Mouse (Mus musculus) forebrain, embryonic 14.5 days (tissue): ENCODE measurements at regions not wholly inside any gene's neighbourhood (a gene's known extent, or its start where the extent isn't known, plus 50 kb on each side); places are given as distances from the start of the nearest gene placed in this dataset.

Source experiments
- ATAC-seq: fragments of 200-750 bp; cut with Nextera tagmentation; 2 replicates; pipeline ENCODE4 v1.8.0; 2017; ENCODE audit warnings: mild to moderate bottlenecking, moderate library complexity
- DNase-seq: peaks from one replicate; pipeline ENCODE4 v3.0.0-alpha.2; 2015; ENCODE audit warnings: low spot score
- H3K27ac ChIP-seq: fragments of 300-500 bp; sonication (generic); 2 replicates; pipeline ENCODE4 v1.5.1; 2014; ENCODE audit warnings: low read depth, mild to moderate bottlenecking, control low read depth, low read length, moderate library complexity
- H3K27me3 ChIP-seq: fragments of 300-500 bp; sonication (generic); replicated peaks from 2 replicates; pipeline ENCODE4 v1.6.1; 2014; ENCODE audit warnings: low read length, control low read depth, mixed read lengths; ENCODE audit not compliant: control insufficient read depth, insufficient read depth
- H3K36me3 ChIP-seq: fragments of 300-500 bp; sonication (generic); 2 replicates; pipeline ENCODE4 v1.6.1; 2014; ENCODE audit warnings: low read length, control low read depth; ENCODE audit not compliant: control insufficient read depth, insufficient read depth
- H3K4me1 ChIP-seq: fragments of 300-500 bp; sonication (generic); 2 replicates; pipeline ENCODE4 v1.6.1; 2014; ENCODE audit warnings: antibody characterized with exemption, low read length, control low read depth; ENCODE audit not compliant: control insufficient read depth, insufficient read depth
- H3K4me2 ChIP-seq: fragments of 300-500 bp; sonication (generic); 2 replicates; pipeline ENCODE4 v1.6.1; 2014; ENCODE audit warnings: mild to moderate bottlenecking, control low read depth, low read length
- H3K4me3 ChIP-seq: fragments of 300-500 bp; sonication (generic); 2 replicates; pipeline ENCODE4 v1.5.1; 2014; ENCODE audit warnings: low read depth, low read length, control low read depth
- H3K9ac ChIP-seq: fragments of 300-500 bp; sonication (generic); 2 replicates; pipeline ENCODE4 v1.6.1; 2014; ENCODE audit warnings: mild to moderate bottlenecking, low read length, control low read depth, moderate library complexity
- H3K9me3 ChIP-seq: fragments of 300-500 bp; sonication (generic); replicated peaks from 2 replicates; pipeline ENCODE4 v1.6.1; 2016; ENCODE audit warnings: low read length, control low read depth, mixed read lengths; ENCODE audit not compliant: control insufficient read depth
- WGBS: fragments of 180-500 bp; shearing (Covaris S2); extraction: QIAGEN DNeasy Blood & Tissue Kit; methylation state at CpG from one replicate; pipeline ENCODE4 v1.1.7; 2014; 5-methylcytosine and 5-hydroxymethylcytosine counted together

- Histone ChIP-seq H3K27ac (no peak overlapping the region), H3K36me3 (no peaks in the 10 kb centered on the region), H3K9ac (no peak overlapping the region), H3K9me3 (no peaks in the 10 kb centered on the region), H3K27me3 (no peaks in the 10 kb centered on the region), H3K4me3 (no peak overlapping the region), H3K4me1 (0 out of 2 replicates have a peak, but pooled peaks cover 9% of the 10 kb centered on the region), H3K4me2 (no peak overlapping the region)
- 88% methylated on average over 7 of the region's 7 CpGs for WGBS
- no peak for DNase-seq
- ATAC-seq: no peak
Observed at GRCm38 (mm10) chr4:124215077-124215476, 297.3 kb upstream of the 4930535I16Rik start.

- H3K27me3 ChIP-seq: no peaks in the 10 kb centered on the region
- H3K4me2 ChIP-seq: no peak overlapping the region
- H3K9me3 ChIP-seq: no peaks in the 10 kb centered on the region
- no peak for ATAC-seq
- DNase-seq: peak; percentile 60
- no peak overlapping the region for H3K9ac ChIP-seq
- no peaks in the 10 kb centered on the region for H3K36me3 ChIP-seq
- H3K4me1 ChIP-seq: no peaks in the 10 kb centered on the region
- H3K27ac ChIP-seq: no peak overlapping the region
- WGBS: 78% methylated on average over 9 of the region's 9 CpGs
- H3K4me3 ChIP-seq: no peak overlapping the region
Observed at GRCm38 (mm10) chr4:124210103-124210502, 292.3 kb upstream of the 4930535I16Rik start.

GRCm38 (mm10) chr4:124206480-124206879 is 288.7 kb upstream of the 4930535I16Rik start:
- 86% methylated on average over 16 of the region's 16 CpGs for WGBS

GRCm38 (mm10) chr4:124203736-124204135 is 285.9 kb upstream of the 4930535I16Rik start:
- Histone ChIP-seq H3K9me3 (no peaks in the 10 kb centered on the region), H3K9ac (no peak overlapping the region), H3K4me3 (no peak overlapping the region), H3K4me1 (peaks cover 6% of the 10 kb centered on the region; the same call in 1 of the 2 replicates), H3K36me3 (no peaks in the 10 kb centered on the region), H3K4me2 (no peak overlapping the region), H3K27ac (no peak overlapping the region), H3K27me3 (no peaks in the 10 kb centered on the region)
- no peak for DNase-seq
- ATAC-seq: no peak
- 84% methylated on average over 2 of the region's 2 CpGs for WGBS

More at GRCm38 (mm10) chr4:124206480-124206879, 288.7 kb upstream of the 4930535I16Rik start:
- no peaks in the 10 kb centered on the region for H3K4me1 ChIP-seq
- no peak overlapping the region for H3K4me3 ChIP-seq
- no peaks in the 10 kb centered on the region for H3K27me3 ChIP-seq
- no peak overlapping the region for H3K9ac ChIP-seq
- no peaks in the 10 kb centered on the region for H3K36me3 ChIP-seq
- no peaks in the 10 kb centered on the region for H3K9me3 ChIP-seq
- H3K4me2 ChIP-seq: no peak overlapping the region
- no peak overlapping the region for H3K27ac ChIP-seq
- ATAC-seq: no peak
- no peak for DNase-seq

GRCm38 (mm10) chr4:124199884-124200844 is 282.3 kb upstream of the 4930535I16Rik start:
- DNase-seq (no peak), ATAC-seq (peak; percentile 52)
- Histone ChIP-seq H3K9ac (no peak overlapping the region), H3K4me2 (no peak overlapping the region), H3K9me3 (no peaks in the 10 kb centered on the region), H3K27ac (no peak overlapping the region), H3K27me3 (no peaks in the 10 kb centered on the region), H3K4me1 (peaks cover 6% of the 10 kb centered on the region; the same call in 1 of the 2 replicates), H3K4me3 (no peak overlapping the region), H3K36me3 (no peaks in the 10 kb centered on the region)
- 6% methylated on average over 14 of the region's 14 CpGs for WGBS

DNA sequence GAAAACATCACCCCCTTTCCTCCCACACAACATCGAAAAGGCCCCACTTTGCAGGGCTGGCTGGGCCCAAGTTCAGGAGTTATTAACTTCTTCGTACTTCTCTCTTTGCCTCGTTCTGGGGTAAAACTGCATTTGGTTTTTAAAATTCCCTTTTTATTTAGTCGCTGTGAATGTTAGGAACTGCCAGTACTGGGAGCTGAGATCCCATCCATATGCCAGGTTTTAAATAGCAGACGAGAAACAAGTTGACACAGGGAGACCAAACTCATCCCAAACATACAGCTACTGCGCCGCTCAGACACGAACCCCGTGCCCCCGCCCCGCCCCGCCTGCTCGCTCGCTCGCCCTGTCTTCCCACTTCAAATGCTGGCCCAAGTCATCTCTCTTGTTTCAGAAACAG is 281.0 kb upstream of the 4930535I16Rik start:
- DNase-seq (no peak), ATAC-seq (no peak)
- 63% methylated on average over 15 of the region's 15 CpGs for WGBS

DNA sequence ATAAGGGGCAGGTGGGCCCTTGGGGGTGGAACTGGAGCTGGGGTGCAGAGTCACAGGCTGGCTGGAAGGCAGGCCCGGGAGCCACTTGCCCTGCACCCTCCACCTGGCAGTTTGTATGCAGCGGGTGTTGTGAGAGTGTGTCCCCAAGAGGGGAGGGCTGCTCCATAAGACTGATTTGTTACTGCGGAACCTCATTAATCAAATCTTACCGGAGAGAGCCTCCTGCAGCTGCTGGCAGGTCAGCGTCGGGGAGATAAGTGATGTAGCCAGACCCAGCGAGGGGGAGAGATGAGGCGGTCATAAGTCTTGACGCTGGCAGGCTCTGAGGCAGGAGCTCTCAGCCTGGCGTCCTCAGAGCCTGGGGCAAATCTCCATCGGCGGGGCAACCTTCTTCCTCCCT is 278.9 kb upstream of the 4930535I16Rik start:
- 47% methylated on average over 12 of the region's 12 CpGs for WGBS
- ATAC-seq (no peak), DNase-seq (no peak)
- Histone ChIP-seq H3K36me3 (no peaks in the 10 kb centered on the region), H3K27me3 (no peaks in the 10 kb centered on the region), H3K27ac (no peak overlapping the region), H3K4me3 (no peak overlapping the region), H3K4me1 (peaks cover 15% of the 10 kb centered on the region; the same call in 1 of the 2 replicates), H3K4me2 (no peak overlapping the region), H3K9ac (no peak overlapping the region), H3K9me3 (no peaks in the 10 kb centered on the region)

More for the DNA sequence above, 281.0 kb upstream of the 4930535I16Rik start:
- H3K4me2 ChIP-seq: no peak overlapping the region
- no peak overlapping the region for H3K27ac ChIP-seq
- no peak overlapping the region for H3K4me3 ChIP-seq
- no peaks in the 10 kb centered on the region for H3K27me3 ChIP-seq
- H3K4me1 ChIP-seq: peaks cover 6% of the 10 kb centered on the region; the same call in 1 of the 2 replicates
- no peaks in the 10 kb centered on the region for H3K9me3 ChIP-seq
- H3K36me3 ChIP-seq: no peaks in the 10 kb centered on the region
- no peak overlapping the region for H3K9ac ChIP-seq

DNA sequence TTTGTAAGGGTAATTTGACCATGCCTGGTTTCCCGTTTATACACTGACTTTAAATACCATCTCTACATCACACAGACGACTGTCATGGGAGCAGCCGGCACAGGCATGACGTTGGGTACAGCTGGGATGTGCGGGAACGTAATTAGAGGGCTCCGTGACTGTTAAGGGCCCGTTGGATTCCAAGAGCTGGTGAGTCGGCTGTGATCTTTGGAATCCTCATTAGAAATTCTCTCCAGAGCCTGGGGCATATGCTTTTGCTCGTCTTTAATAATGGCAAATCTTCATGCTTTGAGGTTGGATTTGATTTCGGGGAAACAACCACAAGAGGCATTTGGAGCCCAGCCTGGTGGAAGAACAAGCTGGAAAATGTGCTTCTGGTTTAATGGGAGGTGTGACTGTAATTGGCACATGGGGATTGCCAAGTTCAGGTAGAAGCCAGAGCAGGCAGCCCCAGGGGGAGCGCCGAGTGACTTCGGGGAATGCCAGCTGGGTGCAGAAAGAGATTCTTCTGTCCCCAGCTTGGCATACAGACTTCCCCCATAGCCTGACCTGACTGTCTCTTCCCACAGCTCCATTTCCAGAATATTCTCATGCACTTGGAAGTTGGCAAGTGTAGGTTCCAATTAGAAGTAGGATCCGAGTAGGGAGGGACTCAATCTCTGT is 275.4 kb upstream of the 4930535I16Rik start:
- peak; percentile 75 for ATAC-seq
- 43% methylated on average over 15 of the region's 15 CpGs for WGBS
- H3K4me1 ChIP-seq: peaks cover 10% of the 10 kb centered on the region; the same call in 1 of the 2 replicates
- no peaks in the 10 kb centered on the region for H3K36me3 ChIP-seq
- H3K4me2 ChIP-seq: no peak overlapping the region
- peak; percentile 77 for DNase-seq
- no peaks in the 10 kb centered on the region; the same call in 1 of the 2 replicates for H3K27me3 ChIP-seq
- no peak overlapping the region for H3K27ac ChIP-seq
- no peak overlapping the region for H3K4me3 ChIP-seq
- no peaks in the 10 kb centered on the region for H3K9me3 ChIP-seq
- H3K9ac ChIP-seq: no peak overlapping the region
